Mouse (Mus musculus) stomach, embryonic 14.5 days (tissue): ENCODE results near the gene Ubtf. TPM values are rescaled to one million over a fixed set of nuclear protein-coding genes. Genes with fewer than 3 reads are reported as not detected.
A peak's percentile ranks its signal among the peaks of the same experiment; 100 is the strongest.

ENCODE experiments used
- ATAC-seq: fragments of 200-750 bp; cut with Nextera tagmentation; 2 replicates; pipeline ENCODE4 v1.8.0; 2017; ENCODE audit warnings: low read depth, moderate TSS enrichment; ENCODE audit not compliant: insufficient number of reproducible peaks, insufficient read depth, low FRiP score
- H3K27ac ChIP-seq: fragments of 300-500 bp; sonication (generic); 2 replicates; pipeline ENCODE4 v1.5.1; 2014; ENCODE audit warnings: mild to moderate bottlenecking, low read length, moderate library complexity, mixed read lengths
- H3K27me3 ChIP-seq: fragments of 300-500 bp; sonication (generic); 2 replicates; pipeline ENCODE4 v1.6.1; 2014; ENCODE audit warnings: low read length, control low read depth, mixed read lengths; ENCODE audit not compliant: control insufficient read depth, insufficient read depth
- H3K36me3 ChIP-seq: fragments of 300-500 bp; sonication (generic); 2 replicates; pipeline ENCODE4 v1.6.1; 2014; ENCODE audit warnings: mild to moderate bottlenecking, control low read depth, low read length, moderate library complexity, mixed read lengths; ENCODE audit not compliant: control insufficient read depth, insufficient read depth
- H3K4me1 ChIP-seq: fragments of 300-500 bp; sonication (generic); 2 replicates; pipeline ENCODE4 v1.6.1; 2014; ENCODE audit warnings: low read length, control low read depth, mixed read lengths; ENCODE audit not compliant: control insufficient read depth, insufficient read depth
- H3K4me2 ChIP-seq: fragments of 300-500 bp; sonication (generic); replicated peaks from 2 replicates; pipeline ENCODE4 v1.6.1; 2014; ENCODE audit warnings: low read depth, low read length, control low read depth
- H3K4me3 ChIP-seq: fragments of 300-500 bp; sonication (generic); 2 replicates; pipeline ENCODE4 v1.5.1; 2014; ENCODE audit warnings: low read depth, low read length, control low read depth
- H3K9ac ChIP-seq: fragments of 300-500 bp; sonication (generic); replicated peaks from 2 replicates; pipeline ENCODE4 v1.6.1; 2014; ENCODE audit warnings: low read depth, mild to moderate bottlenecking, control low read depth, low read length, moderate library complexity, mixed read lengths
- H3K9me3 ChIP-seq: fragments of 300-500 bp; sonication (generic); 2 replicates; pipeline ENCODE4 v1.6.1; 2016; ENCODE audit warnings: low read depth, low read length, control low read depth; ENCODE audit not compliant: control insufficient read depth
- WGBS: fragments of 180-500 bp; shearing (Covaris S2); extraction: QIAGEN DNeasy Blood & Tissue Kit; methylation state at CpG from one replicate; pipeline ENCODE4 v1.1.7; 2014; 5-methylcytosine and 5-hydroxymethylcytosine counted together
- polyA plus RNA-seq: library from polyadenylated mRNA; unstranded; fragments of >200 nt; fragmentation: Nextera tagmentation; extraction: Ambion mirVana; gene quantifications from 2 replicates; pipeline ENCODE4 v1.2.1, GENCODE M21; 2014

Ubtf gene
- polyA plus RNA-seq, 1 experiment from 2014 or later = 77.3 TPM

GRCm38 (mm10) chr11:102318576-102319409, 749 bp downstream of the Ubtf start:
- peak overlapping the region; percentile 99 for H3K27ac ChIP-seq
- no peaks in the 10 kb centered on the region for H3K27me3 ChIP-seq
- peak; percentile 3; the same call in 1 of the 2 replicates for ATAC-seq
- peak overlapping the region; percentile 94 for H3K4me2 ChIP-seq
- under 1% methylated on average over 78 of the region's 84 CpGs for WGBS
- H3K9me3 ChIP-seq = no peaks in the 10 kb centered on the region
- H3K36me3 ChIP-seq = peaks cover 14% of the 10 kb centered on the region
- H3K4me1 ChIP-seq = peaks cover 16% of the 10 kb centered on the region; the same call in 1 of the 2 replicates
- peak overlapping the region; percentile 97 for H3K4me3 ChIP-seq
- peak overlapping the region; percentile 99 for H3K9ac ChIP-seq

- Histone ChIP-seq H3K27me3 (no peaks in the 10 kb centered on the region), H3K4me3 (peak overlapping the region; percentile 97), H3K9ac (peak overlapping the region; percentile 99), H3K4me1 (peaks cover 16% of the 10 kb centered on the region; the same call in 1 of the 2 replicates), H3K36me3 (peaks cover 22% of the 10 kb centered on the region), H3K4me2 (peak overlapping the region; percentile 94), H3K27ac (peak overlapping the region; percentile 99), H3K9me3 (no peaks in the 10 kb centered on the region)
- peak; percentile 68 for ATAC-seq
- under 1% methylated on average over 38 of the region's 77 CpGs for WGBS
Observed at GRCm38 (mm10) chr11:102317901-102318575, 1.5 kb downstream of the Ubtf start.

DNA sequence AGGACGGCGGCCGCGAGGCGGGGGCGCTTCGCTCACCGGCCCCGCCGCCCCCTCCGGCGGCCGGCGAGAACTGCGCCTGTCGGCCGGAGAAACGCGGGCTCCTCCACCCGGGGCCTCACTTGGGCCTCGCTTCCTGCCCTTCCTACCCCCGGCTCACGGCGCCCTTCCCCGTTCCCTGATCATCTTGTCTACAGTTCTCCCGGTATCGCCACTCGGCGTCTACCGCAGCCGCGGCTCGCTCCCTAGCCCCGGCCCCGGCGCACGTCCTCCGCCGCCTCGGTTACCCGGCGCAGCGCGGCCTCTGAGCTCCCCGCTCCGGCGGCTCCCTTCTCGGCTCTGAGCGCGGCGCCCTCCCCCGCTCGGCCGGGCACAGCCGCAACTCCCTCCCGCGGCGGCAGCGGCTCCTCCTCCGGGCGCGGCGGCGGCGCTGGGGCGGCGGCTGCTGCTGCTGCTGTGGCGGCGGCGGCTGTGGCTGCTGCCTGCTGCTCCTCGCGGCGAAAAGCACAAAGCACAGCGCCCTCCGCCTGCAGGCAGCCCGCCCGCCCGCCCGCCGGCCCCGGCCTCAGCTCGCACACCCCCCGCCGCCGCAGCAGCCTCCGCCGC, 2.1 kb downstream of the Ubtf start:
- under 1% methylated on average over 60 of the region's 87 CpGs for WGBS
- ATAC-seq = no peak

GRCm38 (mm10) chr11:102316572-102317297, 2.8 kb downstream of the Ubtf start:
- under 1% methylated on average over 58 of the region's 80 CpGs for WGBS
- H3K9ac ChIP-seq = peak overlapping the region; percentile 99
- H3K4me2 ChIP-seq = peak overlapping the region; percentile 94
- no peaks in the 10 kb centered on the region for H3K9me3 ChIP-seq
- H3K27me3 ChIP-seq = no peaks in the 10 kb centered on the region
- ATAC-seq = peak; percentile 35
- peak overlapping the region; percentile 97 for H3K4me3 ChIP-seq
- H3K36me3 ChIP-seq = peaks cover 27% of the 10 kb centered on the region
- H3K27ac ChIP-seq = peak overlapping the region; percentile 99
- peaks cover 16% of the 10 kb centered on the region; the same call in 1 of the 2 replicates for H3K4me1 ChIP-seq

More for the DNA sequence above, 2.1 kb downstream of the Ubtf start:
- Histone ChIP-seq H3K9ac (peak overlapping the region; percentile 99), H3K4me1 (peaks cover 16% of the 10 kb centered on the region; the same call in 1 of the 2 replicates), H3K27ac (peak overlapping the region; percentile 99), H3K4me3 (peak overlapping the region; percentile 97), H3K36me3 (peaks cover 27% of the 10 kb centered on the region), H3K9me3 (no peaks in the 10 kb centered on the region), H3K4me2 (peak overlapping the region; percentile 94), H3K27me3 (no peaks in the 10 kb centered on the region)

- WGBS = 12% methylated on average over 14 of the region's 14 CpGs
- no peak for ATAC-seq
- Histone ChIP-seq H3K4me2 (peak overlapping the region; percentile 94), H3K27me3 (no peaks in the 10 kb centered on the region), H3K4me3 (peak overlapping the region; percentile 97), H3K36me3 (peaks cover 27% of the 10 kb centered on the region), H3K9ac (peak overlapping the region; percentile 99), H3K9me3 (no peaks in the 10 kb centered on the region), H3K27ac (peak overlapping the region; percentile 99), H3K4me1 (peaks cover 13% of the 10 kb centered on the region; the same call in 1 of the 2 replicates)
Observed at GRCm38 (mm10) chr11:102315690-102316571, 3.6 kb downstream of the Ubtf start.

- no peak overlapping the region for H3K27ac ChIP-seq
- peaks cover 39% of the 10 kb centered on the region for H3K36me3 ChIP-seq
- H3K4me3 ChIP-seq = no peak overlapping the region
- H3K4me2 ChIP-seq = no peak overlapping the region
- peaks cover 20% of the 10 kb centered on the region for H3K4me1 ChIP-seq
- no peak overlapping the region for H3K9ac ChIP-seq
- H3K9me3 ChIP-seq = no peaks in the 10 kb centered on the region
- no peaks in the 10 kb centered on the region for H3K27me3 ChIP-seq
- no peak for ATAC-seq
- 79% methylated on average over 12 of the region's 12 CpGs for WGBS
Observed at GRCm38 (mm10) chr11:102314321-102314720, 5.2 kb downstream of the Ubtf start.

DNA sequence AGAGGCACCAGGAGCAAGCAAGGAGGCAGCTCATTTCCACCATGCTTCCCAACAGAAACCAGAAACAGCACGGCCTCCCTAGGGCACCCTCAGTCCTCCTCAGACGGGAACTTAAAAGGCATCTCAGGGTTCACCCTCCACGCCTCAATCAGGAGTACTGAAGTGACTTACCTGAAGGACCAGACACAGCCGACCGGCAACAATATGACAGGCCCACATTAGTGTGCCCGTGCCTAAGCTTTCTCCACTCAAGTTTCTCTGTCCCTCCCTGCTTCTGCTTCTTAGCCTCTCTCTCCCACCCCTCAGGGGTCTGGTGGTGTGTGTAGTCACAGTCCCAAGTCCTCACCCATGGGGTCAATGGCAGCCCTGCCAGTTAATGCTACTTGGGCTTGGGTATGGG, 7.0 kb downstream of the Ubtf start:
- Histone ChIP-seq H3K36me3 (peaks cover 49% of the 10 kb centered on the region), H3K27me3 (no peaks in the 10 kb centered on the region), H3K27ac (no peak overlapping the region), H3K4me2 (no peak overlapping the region), H3K4me1 (peaks cover 25% of the 10 kb centered on the region), H3K9me3 (no peaks in the 10 kb centered on the region), H3K4me3 (no peak overlapping the region), H3K9ac (no peak overlapping the region)
- WGBS = 85% methylated on average over 6 of the region's 6 CpGs
- no peak for ATAC-seq
